Mouse (Mus musculus) E14TG2a.4 (cell line): ENCODE data around the gene Smim10l2a.

Source experiments
- H3K27me3 ChIP-seq: 2 replicates; pipeline ENCODE4 v1.6.1; 2014; ENCODE audit warnings: low read length, control low read depth; ENCODE audit not compliant: insufficient read depth
- H3K36me3 ChIP-seq: 2 replicates; pipeline ENCODE4 v1.6.1; 2014; ENCODE audit warnings: low read length, control low read depth; ENCODE audit not compliant: insufficient read depth
- H3K4me1 ChIP-seq: replicated peaks from 2 replicates; pipeline ENCODE4 v1.6.1; 2014; ENCODE audit warnings: low read depth, low read length, control low read depth
- H3K4me3 ChIP-seq: replicated peaks from 2 replicates; pipeline ENCODE4 v1.5.1; 2014; ENCODE audit warnings: mild to moderate bottlenecking, low read length
- H3K9me3 ChIP-seq: 2 replicates; pipeline ENCODE4 v1.6.1; 2014; ENCODE audit warnings: low read length, control low read depth
- CTCF ChIP-seq: conservative IDR thresholded peaks from 2 replicates; pipeline ENCODE4 v1.5.1; 2014; ENCODE audit warnings: low read length
- NANOG ChIP-seq: IDR thresholded peaks from 2 replicates; pipeline ENCODE4 v1.6.1; 2014; ENCODE audit warnings: borderline replicate concordance, low read length, mixed read lengths
- POU5F1 ChIP-seq: IDR thresholded peaks from 2 replicates; pipeline ENCODE4 v1.6.1; 2014; ENCODE audit warnings: low read length, borderline replicate concordance

The Smim10l2a gene

GRCm38 (mm10) chrX:56405482-56405881, 31.1 kb downstream of the Smim10l2a start:
- Histone ChIP-seq H3K27me3 (no peaks in the 10 kb centered on the region), H3K4me3 (no peak overlapping the region), H3K9me3 (no peaks in the 10 kb centered on the region), H3K36me3 (no peaks in the 10 kb centered on the region), H3K4me1 (no peaks in the 10 kb centered on the region)
- no peak for TF ChIP-seq NANOG
- TF ChIP-seq CTCF = no peak

- H3K9me3 ChIP-seq = no peaks in the 10 kb centered on the region
- no peaks in the 10 kb centered on the region for H3K4me1 ChIP-seq
- TF ChIP-seq NANOG (no peak), POU5F1 (no peak), CTCF (no peak)
- H3K27me3 ChIP-seq = no peaks in the 10 kb centered on the region
- H3K4me3 ChIP-seq = no peak overlapping the region
- no peaks in the 10 kb centered on the region for H3K36me3 ChIP-seq
Measured at GRCm38 (mm10) chrX:56406128-56406527, 31.7 kb downstream of the Smim10l2a start.

GRCm38 (mm10) chrX:56416277-56416676, 41.9 kb downstream of the Smim10l2a start:
- TF ChIP-seq POU5F1 = no peak
- TF ChIP-seq CTCF = no peak
- no peak for TF ChIP-seq NANOG
- Histone ChIP-seq H3K4me3 (no peak overlapping the region), H3K9me3 (no peaks in the 10 kb centered on the region), H3K36me3 (no peaks in the 10 kb centered on the region), H3K27me3 (no peaks in the 10 kb centered on the region), H3K4me1 (no peaks in the 10 kb centered on the region)

- Histone ChIP-seq H3K4me1 (no peaks in the 10 kb centered on the region), H3K27me3 (no peaks in the 10 kb centered on the region), H3K4me3 (no peak overlapping the region), H3K36me3 (no peaks in the 10 kb centered on the region), H3K9me3 (no peaks in the 10 kb centered on the region)
- TF ChIP-seq POU5F1 (no peak), CTCF (peak; percentile 47)
Measured at GRCm38 (mm10) chrX:56417541-56417940, 43.2 kb downstream of the Smim10l2a start.
